8 mouse cellular contexts compared by ENCODE assay signal in genomic region chr4:135313111-135313691, GRCm38 (mm10). TPM values are rescaled to one million over a fixed set of nuclear protein-coding genes. Genes with fewer than 3 reads are reported as not detected.
A peak's percentile ranks its signal among the peaks of the same experiment; 100 is the strongest.
DNase-seq lines count a peak whose midpoint lies in the region.

No protein-coding gene starts in this region.

- no peaks in the 10 kb centered on the region for H3K9me3 ChIP-seq in heart, embryonic 10.5 days

- H3K4me1 ChIP-seq in heart, embryonic 10.5 days, result peaks cover 55% of the 10 kb centered on the region

- DNase-seq in thymus, postnatal 25 days, result peak; percentile 10
- DNase-seq in thymus, postnatal 0 days (ENCODE audit: low spot score), result no peak
- peak; percentile 93 for DNase-seq in heart, embryonic 10.5 days (ENCODE audit: low spot score)
- DNase-seq in liver, result peak; percentile 68
- peak; percentile 38 to 44 for DNase-seq in spleen, postnatal 10 days (ENCODE audit: low spot score in 2 of 2)
- DNase-seq in cerebellum, postnatal 14 days, result no peak
- DNase-seq in cerebellum, adult 11 months, result no peak
- no peak for DNase-seq in natural killer cell, adult 2 months (ENCODE audit: low spot score in 2 of 2)

- 21% methylated on average over 17 of the region's 17 CpGs for WGBS in heart, embryonic 10.5 days

- peak overlapping the region; percentile 39 for H3K4me3 ChIP-seq in heart, embryonic 10.5 days

- H3K27ac ChIP-seq in heart, embryonic 10.5 days, result peak overlapping the region; percentile 91

- peaks cover 36% of the 10 kb centered on the region for H3K36me3 ChIP-seq in heart, embryonic 10.5 days

- no peaks in the 10 kb centered on the region for H3K27me3 ChIP-seq in heart, embryonic 10.5 days (ENCODE audit: insufficient read depth, poor library complexity, severe bottlenecking)

RNA-seq across cellular contexts. Expression of gene Srrm1, which starts 39.9 kb away (rescaled TPM):
- polyA plus RNA-seq in thymus, postnatal 0 days (2015; fragmentation: Nextera tagmentation; extraction: Ambion mirVana), result 213 and 259 TPM in 2 replicates
- polyA plus RNA-seq in heart, embryonic 10.5 days (2016; fragmentation: Nextera tagmentation; extraction: Ambion mirVana), result 162 and 193 TPM in 2 replicates

RNA-seq across cellular contexts. Expression of gene Clic4, which starts 40.6 kb away (rescaled TPM):
- 71.1 and 72.5 TPM in 2 replicates for polyA plus RNA-seq in thymus, postnatal 0 days (2015; fragmentation: Nextera tagmentation; extraction: Ambion mirVana)
- polyA plus RNA-seq in heart, embryonic 10.5 days (2016; fragmentation: Nextera tagmentation; extraction: Ambion mirVana), result 263 and 343 TPM in 2 replicates

Comparison
In these comparisons a context has a peak if more than half of its experiments do, and no peak if none do; other contexts are left out.
1. DNase-seq: peak in thymus, postnatal 25 days (single experiment), heart, embryonic 10.5 days (single experiment), liver (single experiment) and spleen, postnatal 10 days (2 of 2); none in thymus, postnatal 0 days (single experiment), cerebellum, postnatal 14 days (0 of 2), cerebellum, adult 11 months (single experiment) and natural killer cell, adult 2 months (0 of 2).